Mouse (Mus musculus) hindbrain, embryonic 14.5 days (tissue): ENCODE data around the gene Bcl2l1. TPM values are rescaled to one million over a fixed set of nuclear protein-coding genes. Genes with fewer than 3 reads are reported as not detected.

Experiments
- ATAC-seq: fragments of 200-750 bp; cut with Nextera tagmentation; 2 replicates; pipeline ENCODE4 v1.8.0; 2017; ENCODE audit warnings: moderate number of reproducible peaks, mild to moderate bottlenecking, moderate TSS enrichment, moderate library complexity; ENCODE audit not compliant: low FRiP score
- DNase-seq: peaks from one replicate; pipeline ENCODE4 v3.0.0-alpha.2; 2015; ENCODE audit warnings: low spot score
- H3K27ac ChIP-seq: fragments of 300-500 bp; sonication (generic); 2 replicates; pipeline ENCODE4 v1.5.1; 2014; ENCODE audit warnings: mild to moderate bottlenecking, moderate library complexity
- H3K27me3 ChIP-seq: fragments of 300-500 bp; sonication (generic); 2 replicates; pipeline ENCODE4 v1.6.1; 2014; ENCODE audit warnings: mild to moderate bottlenecking, low read length, mixed read lengths; ENCODE audit not compliant: control insufficient read depth, insufficient read depth
- H3K36me3 ChIP-seq: fragments of 300-500 bp; sonication (generic); replicated peaks from 2 replicates; pipeline ENCODE4 v1.6.1; 2014; ENCODE audit not compliant: control insufficient read depth, insufficient read depth
- H3K4me1 ChIP-seq: fragments of 300-500 bp; sonication (generic); replicated peaks from 2 replicates; pipeline ENCODE4 v1.6.1; 2014; ENCODE audit warnings: antibody characterized with exemption, low read length, mixed read lengths; ENCODE audit not compliant: control insufficient read depth, insufficient read depth
- H3K4me2 ChIP-seq: fragments of 300-500 bp; sonication (generic); replicated peaks from 2 replicates; pipeline ENCODE4 v1.6.1; 2014; ENCODE audit warnings: mild to moderate bottlenecking, moderate library complexity
- H3K4me3 ChIP-seq: fragments of 300-500 bp; sonication (generic); replicated peaks from 2 replicates; pipeline ENCODE4 v1.5.1; 2014; ENCODE audit warnings: mild to moderate bottlenecking, low read length
- H3K9ac ChIP-seq: fragments of 300-500 bp; sonication (generic); 2 replicates; pipeline ENCODE4 v1.6.1; 2014
- H3K9me3 ChIP-seq: fragments of 300-500 bp; sonication (generic); 2 replicates; pipeline ENCODE4 v1.6.1; 2016; ENCODE audit warnings: low read length; ENCODE audit not compliant: control insufficient read depth
- WGBS: fragments of 180-500 bp; shearing (Covaris S2); extraction: QIAGEN DNeasy Blood & Tissue Kit; methylation state at CpG from one replicate; pipeline ENCODE4 v1.1.7; 2014; 5-methylcytosine and 5-hydroxymethylcytosine counted together
- polyA plus RNA-seq: library from polyadenylated mRNA; unstranded; fragments of >200 nt; fragmentation: Nextera tagmentation; extraction: Ambion mirVana; gene quantifications from 2 replicates; pipeline ENCODE4 v1.2.1, GENCODE M21; 2014

Bcl2l1 gene
- polyA plus RNA-seq, 1 experiment from 2014 or later: 155 TPM

- H3K27ac ChIP-seq: no peak overlapping the region
- DNase-seq (no peak), ATAC-seq (no peak)
- no peaks in the 10 kb centered on the region for H3K27me3 ChIP-seq
- 100% methylated on average over 1 of the region's 1 CpGs for WGBS
- H3K36me3 ChIP-seq: no peaks in the 10 kb centered on the region
- H3K4me2 ChIP-seq: no peak overlapping the region
- no peaks in the 10 kb centered on the region for H3K9me3 ChIP-seq
- no peak overlapping the region for H3K9ac ChIP-seq
- no peak overlapping the region for H3K4me3 ChIP-seq
- H3K4me1 ChIP-seq: peaks cover 9% of the 10 kb centered on the region; the same call in 1 of the 2 replicates
These were observed 33.9 kb downstream of the Bcl2l1 start for GRCm38 (mm10) chr2:152797589-152797988.

GRCm38 (mm10) chr2:152794281-152794827 lies 37.2 kb downstream of the Bcl2l1 start:
- WGBS: 60% methylated on average over 9 of the region's 9 CpGs

GRCm38 (mm10) chr2:152793381-152793780 lies 38.1 kb downstream of the Bcl2l1 start:
- 91% methylated on average over 5 of the region's 5 CpGs for WGBS
- Histone ChIP-seq H3K9me3 (no peaks in the 10 kb centered on the region), H3K9ac (no peak overlapping the region), H3K36me3 (no peaks in the 10 kb centered on the region), H3K4me3 (no peak overlapping the region), H3K27ac (no peak overlapping the region), H3K4me1 (peaks cover 17% of the 10 kb centered on the region), H3K27me3 (no peaks in the 10 kb centered on the region), H3K4me2 (no peak overlapping the region)
- no peak for DNase-seq
- ATAC-seq: no peak

More at GRCm38 (mm10) chr2:152794281-152794827, 37.2 kb downstream of the Bcl2l1 start:
- ATAC-seq: no peak
- Histone ChIP-seq H3K9ac (no peak overlapping the region), H3K4me1 (peaks cover 12% of the 10 kb centered on the region), H3K27ac (0 out of 2 replicates have a peak overlapping the region, but pooled peaks have one; percentile 23), H3K27me3 (no peaks in the 10 kb centered on the region), H3K36me3 (no peaks in the 10 kb centered on the region), H3K9me3 (no peaks in the 10 kb centered on the region), H3K4me3 (no peak overlapping the region), H3K4me2 (no peak overlapping the region)
- no peak for DNase-seq

GRCm38 (mm10) chr2:152792461-152792860 lies 39.1 kb downstream of the Bcl2l1 start:
- Histone ChIP-seq H3K36me3 (no peaks in the 10 kb centered on the region), H3K9me3 (no peaks in the 10 kb centered on the region), H3K4me2 (no peak overlapping the region), H3K27me3 (no peaks in the 10 kb centered on the region), H3K27ac (no peak overlapping the region), H3K4me3 (no peak overlapping the region), H3K9ac (no peak overlapping the region), H3K4me1 (peaks cover 17% of the 10 kb centered on the region)
- no peak for DNase-seq
- WGBS: 87% methylated on average over 2 of the region's 2 CpGs
- ATAC-seq: no peak

GRCm38 (mm10) chr2:152789591-152789999 lies 41.9 kb downstream of the Bcl2l1 start:
- H3K9me3 ChIP-seq: no peaks in the 10 kb centered on the region
- H3K27ac ChIP-seq: peak overlapping the region; percentile 35; the same call in 1 of the 2 replicates
- H3K4me1 ChIP-seq: peaks cover 18% of the 10 kb centered on the region
- H3K36me3 ChIP-seq: no peaks in the 10 kb centered on the region
- WGBS: 66% methylated on average over 4 of the region's 4 CpGs
- DNase-seq: no peak
- H3K4me2 ChIP-seq: no peak overlapping the region
- no peak overlapping the region for H3K4me3 ChIP-seq
- ATAC-seq: no peak
- H3K9ac ChIP-seq: no peak overlapping the region
- no peaks in the 10 kb centered on the region for H3K27me3 ChIP-seq

- ATAC-seq (no peak), DNase-seq (no peak)
- Histone ChIP-seq H3K9me3 (no peaks in the 10 kb centered on the region), H3K4me3 (no peak overlapping the region), H3K36me3 (no peaks in the 10 kb centered on the region), H3K4me2 (no peak overlapping the region), H3K4me1 (peaks cover 11% of the 10 kb centered on the region), H3K27me3 (no peaks in the 10 kb centered on the region), H3K9ac (no peak overlapping the region), H3K27ac (no peak overlapping the region; the same call in 1 of the 2 replicates)
- 69% methylated on average over 6 of the region's 6 CpGs for WGBS
These were observed 42.6 kb downstream of the Bcl2l1 start for GRCm38 (mm10) chr2:152788892-152789421.

GRCm38 (mm10) chr2:152787543-152787942 lies 44.0 kb downstream of the Bcl2l1 start:
- 91% methylated on average over 6 of the region's 6 CpGs for WGBS
- Histone ChIP-seq H3K4me3 (no peak overlapping the region), H3K4me2 (no peak overlapping the region), H3K9me3 (no peaks in the 10 kb centered on the region), H3K9ac (no peak overlapping the region), H3K27me3 (no peaks in the 10 kb centered on the region), H3K4me1 (peaks cover 11% of the 10 kb centered on the region), H3K36me3 (no peaks in the 10 kb centered on the region), H3K27ac (no peak overlapping the region)
- DNase-seq (no peak), ATAC-seq (no peak)

- WGBS: 98% methylated on average over 2 of the region's 2 CpGs
- 0 out of 2 replicates have a peak, but pooled peaks cover 2% of the 10 kb centered on the region for H3K36me3 ChIP-seq
- no peak for DNase-seq
These were observed 44.4 kb downstream of the Bcl2l1 start for GRCm38 (mm10) chr2:152787136-152787535.

GRCm38 (mm10) chr2:152785446-152786350 lies 45.8 kb downstream of the Bcl2l1 start:
- Histone ChIP-seq H3K27me3 (no peaks in the 10 kb centered on the region), H3K4me1 (peaks cover 11% of the 10 kb centered on the region), H3K4me3 (no peak overlapping the region), H3K36me3 (peaks cover 16% of the 10 kb centered on the region), H3K27ac (peak overlapping the region; percentile 79), H3K9me3 (no peaks in the 10 kb centered on the region), H3K9ac (no peak overlapping the region), H3K4me2 (no peak overlapping the region; the same call in 1 of the 2 replicates)
- peak; percentile 47 for DNase-seq
- WGBS: 68% methylated on average over 18 of the region's 18 CpGs
- ATAC-seq: peak; percentile 46; the same call in 1 of the 2 replicates

More at GRCm38 (mm10) chr2:152787136-152787535, 44.4 kb downstream of the Bcl2l1 start:
- Histone ChIP-seq H3K4me2 (no peak overlapping the region), H3K27ac (no peak overlapping the region), H3K9me3 (no peaks in the 10 kb centered on the region), H3K9ac (no peak overlapping the region), H3K4me1 (peaks cover 11% of the 10 kb centered on the region), H3K27me3 (no peaks in the 10 kb centered on the region), H3K4me3 (no peak overlapping the region)
- ATAC-seq: no peak
